Mouse (Mus musculus) intestine, embryonic 14.5 days (tissue): ENCODE results near the gene Hist1h2ah. TPM values are rescaled to one million over a fixed set of nuclear protein-coding genes. Genes with fewer than 3 reads are reported as not detected.
"Not testable (repeated sequence)": the region's sequence is repeated elsewhere in the genome, so short reads cannot be mapped to it uniquely, and the experiment has no call there.

Experiments used
- ATAC-seq: fragments of 200-750 bp; cut with Nextera tagmentation; replicated peaks from 2 replicates; pipeline ENCODE4 v1.8.0; 2017; ENCODE audit warnings: low read depth, moderate number of reproducible peaks, moderate TSS enrichment, moderate library complexity; ENCODE audit not compliant: low FRiP score, low TSS enrichment
- DNase-seq: peaks from one replicate; pipeline ENCODE4 v3.0.0-alpha.2; 2018; ENCODE audit warnings: low spot score
- H3K27ac ChIP-seq: fragments of 300-500 bp; sonication (generic); 2 replicates; pipeline ENCODE4 v1.5.1; 2014; ENCODE audit warnings: low read depth, mild to moderate bottlenecking, control low read depth
- H3K27me3 ChIP-seq: fragments of 300-500 bp; sonication (generic); replicated peaks from 2 replicates; pipeline ENCODE4 v1.6.1; 2014; ENCODE audit warnings: low read length, control low read depth; ENCODE audit not compliant: control insufficient read depth, insufficient read depth
- H3K36me3 ChIP-seq: fragments of 300-500 bp; sonication (generic); 2 replicates; pipeline ENCODE4 v1.6.1; 2014; ENCODE audit warnings: low read length, control low read depth; ENCODE audit not compliant: control insufficient read depth, insufficient read depth
- H3K4me1 ChIP-seq: fragments of 300-500 bp; sonication (generic); replicated peaks from 2 replicates; pipeline ENCODE4 v1.6.1; 2014; ENCODE audit warnings: low read length, control low read depth, mixed read lengths; ENCODE audit not compliant: control insufficient read depth, insufficient read depth
- H3K4me2 ChIP-seq: fragments of 300-500 bp; sonication (generic); 2 replicates; pipeline ENCODE4 v1.6.1; 2014; ENCODE audit warnings: low read length
- H3K4me3 ChIP-seq: fragments of 300-500 bp; sonication (generic); 2 replicates; pipeline ENCODE4 v1.5.1; 2014; ENCODE audit warnings: low read depth, low read length, control low read depth, mixed read lengths
- H3K9ac ChIP-seq: fragments of 300-500 bp; sonication (generic); 2 replicates; pipeline ENCODE4 v1.6.1; 2014; ENCODE audit warnings: mild to moderate bottlenecking, low read length
- H3K9me3 ChIP-seq: fragments of 300-500 bp; sonication (generic); 2 replicates; pipeline ENCODE4 v1.6.1; 2016; ENCODE audit warnings: low read length, control low read depth; ENCODE audit not compliant: control insufficient read depth
- WGBS: fragments of 180-500 bp; shearing (Covaris S2); extraction: QIAGEN DNeasy Blood & Tissue Kit; methylation state at CpG from one replicate; pipeline ENCODE4 v1.1.7; 2014; 5-methylcytosine and 5-hydroxymethylcytosine counted together
- polyA plus RNA-seq: library from polyadenylated mRNA; unstranded; fragments of >200 nt; fragmentation: Nextera tagmentation; extraction: Ambion mirVana; gene quantifications from 2 replicates; pipeline ENCODE4 v1.2.1, GENCODE M21; 2014

The Hist1h2ah gene
- 11.8 and 19.7 TPM in 2 replicates for polyA plus RNA-seq

GRCm38 (mm10) chr13:22035267-22036148, at the start of gene Hist1h2ah, which contains the start of gene Hist1h2bk:
Gene Hist1h2ah (minus strand): TSS chr13:22035568.
Gene Hist1h2bk (plus strand): TSS chr13:22035870.
- ATAC-seq = peak; percentile 95
- Histone ChIP-seq H3K9ac (peak within 1 kb of the TSS; percentile 79), H3K27ac (peak within 1 kb of the TSS; percentile 90), H3K4me1 (peaks cover 19% of the 10 kb centered on the region), H3K4me2 (peak within 1 kb of the TSS; percentile 56), H3K4me3 (peak within 1 kb of the TSS; percentile 43)
- not testable (repeated sequence) for H3K9me3 ChIP-seq, H3K27me3 ChIP-seq, H3K36me3 ChIP-seq
- WGBS = under 1% methylated on average over 22 of the region's 69 CpGs
- DNase-seq = peak; percentile 91

DNA sequence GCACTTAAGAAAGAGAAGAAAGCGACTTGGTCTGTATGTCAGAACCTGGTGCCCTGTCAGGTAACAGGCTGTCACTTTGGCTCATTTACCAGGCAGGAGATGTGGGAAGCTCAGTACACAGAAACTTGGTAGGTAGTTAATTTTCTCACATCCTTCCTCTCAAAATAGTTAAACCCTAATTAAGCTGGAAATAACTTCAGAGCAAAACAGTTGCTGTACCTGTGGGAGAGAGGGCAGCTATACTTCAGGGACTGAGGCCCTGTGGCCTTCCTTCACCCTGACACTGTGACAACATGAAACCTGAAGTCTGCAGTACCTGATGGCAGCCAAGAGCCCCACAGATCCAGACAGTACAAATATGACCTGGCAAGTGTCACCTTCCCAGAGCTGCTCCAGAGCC, 48.8 kb upstream of the Hist1h2ah start, which contains the start of gene Vmn1r188:
Vmn1r188 (plus strand) TSS at position 301 of the 400 bp plus-strand sequence.
- H3K36me3 ChIP-seq, H3K9ac ChIP-seq, H3K9me3 ChIP-seq, ATAC-seq, DNase-seq, H3K4me3 ChIP-seq, H3K27ac ChIP-seq, H3K4me2 ChIP-seq, H3K27me3 ChIP-seq, H3K4me1 ChIP-seq: not testable (repeated sequence)
- 86% methylated on average over 1 of the region's 1 CpGs for WGBS

GRCm38 (mm10) chr13:22063468-22063867, 28.1 kb upstream of the Hist1h2ah start:
- 36% methylated on average over 1 of the region's 1 CpGs for WGBS
- DNase-seq = no peak
- ATAC-seq = no peak

DNA sequence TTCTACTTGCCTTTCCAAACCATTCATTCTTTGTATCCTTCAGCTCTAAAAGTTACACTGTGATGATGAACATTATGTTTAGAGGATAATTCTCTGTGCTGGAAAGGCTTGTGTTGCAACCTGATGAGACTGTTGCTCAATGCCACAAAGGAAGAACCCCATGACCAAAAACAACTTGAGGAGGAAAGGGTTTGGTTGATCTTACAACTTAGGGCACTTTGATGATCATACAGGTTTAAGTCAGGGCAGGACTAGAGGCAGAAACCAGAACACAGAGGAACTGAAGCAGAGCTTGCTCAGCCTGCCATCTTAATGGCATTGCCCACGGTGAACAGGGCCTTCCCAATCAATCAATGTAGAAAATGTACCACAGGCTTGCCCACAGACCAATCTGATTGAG, 26.1 kb upstream of the Hist1h2ah start:
- no peak for DNase-seq
- H3K27me3 ChIP-seq = no peaks in the 10 kb centered on the region
- H3K4me1 ChIP-seq = no peaks in the 10 kb centered on the region
- no peaks in the 10 kb centered on the region for H3K9me3 ChIP-seq
- no peak for ATAC-seq
- H3K4me3 ChIP-seq = no peak overlapping the region
- no peaks in the 10 kb centered on the region for H3K36me3 ChIP-seq
- H3K27ac ChIP-seq = no peak overlapping the region
- H3K9ac ChIP-seq = no peak overlapping the region
- H3K4me2 ChIP-seq = no peak overlapping the region
- 73% methylated on average over 1 of the region's 1 CpGs for whole genome bisulfite sequencing

More at GRCm38 (mm10) chr13:22063468-22063867, 28.1 kb upstream of the Hist1h2ah start:
- H3K4me2 ChIP-seq = no peak overlapping the region
- no peaks in the 10 kb centered on the region for H3K27me3 ChIP-seq
- no peaks in the 10 kb centered on the region for H3K36me3 ChIP-seq
- no peak overlapping the region for H3K4me3 ChIP-seq
- H3K9me3 ChIP-seq = no peaks in the 10 kb centered on the region
- H3K4me1 ChIP-seq = no peaks in the 10 kb centered on the region
- no peak overlapping the region for H3K27ac ChIP-seq
- no peak overlapping the region for H3K9ac ChIP-seq

DNA sequence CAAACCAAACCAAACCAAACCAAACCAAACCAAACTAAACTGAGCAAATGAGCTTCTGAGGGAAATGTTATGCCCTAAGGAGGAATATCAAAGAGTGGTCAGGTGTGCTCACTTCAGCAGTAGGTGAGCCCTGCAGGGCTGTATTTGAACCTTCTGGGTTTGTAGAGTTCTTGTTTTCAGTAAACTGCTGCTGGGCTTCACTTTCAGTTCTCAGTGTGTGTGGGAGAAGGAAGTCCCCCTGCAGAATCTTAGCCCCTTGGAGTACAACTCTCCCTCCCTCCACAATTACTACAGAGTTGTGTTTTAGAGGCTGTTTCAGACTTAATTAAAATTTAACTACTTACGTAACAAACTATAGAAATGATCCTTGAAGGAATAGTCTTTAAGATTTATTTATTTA, 18.4 kb upstream of the Hist1h2ah start:
- Histone ChIP-seq H3K4me1 (no peaks in the 10 kb centered on the region), H3K27ac (no peak overlapping the region), H3K36me3 (no peaks in the 10 kb centered on the region), H3K4me3 (no peak overlapping the region), H3K27me3 (no peaks in the 10 kb centered on the region), H3K9me3 (no peaks in the 10 kb centered on the region), H3K9ac (no peak overlapping the region), H3K4me2 (no peak overlapping the region)
- 90% methylated on average over 1 of the region's 1 CpGs for WGBS
- DNase-seq = no peak
- ATAC-seq = no peak

- no peaks in the 10 kb centered on the region for H3K27me3 ChIP-seq
- no peaks in the 10 kb centered on the region for H3K36me3 ChIP-seq
- H3K27ac ChIP-seq = peak overlapping the region; percentile 91
- 11% methylated on average over 5 of the region's 5 CpGs for WGBS
- H3K4me1 ChIP-seq = no peaks in the 10 kb centered on the region
- H3K4me2 ChIP-seq = peak overlapping the region; percentile 56
- no peak for DNase-seq
- H3K9me3 ChIP-seq = no peaks in the 10 kb centered on the region
- peak overlapping the region; percentile 58 for H3K9ac ChIP-seq
- ATAC-seq = no peak
- peak overlapping the region; percentile 56 for H3K4me3 ChIP-seq
Measured at GRCm38 (mm10) chr13:22051523-22051859, 16.1 kb upstream of the Hist1h2ah start.

GRCm38 (mm10) chr13:22050591-22051522, 15.5 kb upstream of the Hist1h2ah start:
- DNase-seq = peak; percentile 97
- Histone ChIP-seq H3K27me3 (no peaks in the 10 kb centered on the region), H3K27ac (peak overlapping the region; percentile 91), H3K36me3 (no peaks in the 10 kb centered on the region), H3K4me2 (peak overlapping the region; percentile 56), H3K9me3 (no peaks in the 10 kb centered on the region), H3K4me1 (no peaks in the 10 kb centered on the region), H3K9ac (peak overlapping the region; percentile 58), H3K4me3 (peak overlapping the region; percentile 56)
- peak; percentile 96 for ATAC-seq
- WGBS = under 1% methylated on average over 52 of the region's 52 CpGs

- Histone ChIP-seq H3K4me1 (no peaks in the 10 kb centered on the region), H3K4me3 (peak overlapping the region; percentile 56), H3K27me3 (no peaks in the 10 kb centered on the region), H3K9ac (peak overlapping the region; percentile 27; the same call in 1 of the 2 replicates), H3K36me3 (no peaks in the 10 kb centered on the region), H3K9me3 (no peaks in the 10 kb centered on the region), H3K4me2 (peak overlapping the region; percentile 56), H3K27ac (peak overlapping the region; percentile 91)
- ATAC-seq (peak; percentile 21; the same call in 1 of the 2 replicates), DNase-seq (peak; percentile 80)
- 3% methylated on average over 14 of the region's 14 CpGs for WGBS
Measured at GRCm38 (mm10) chr13:22049737-22050440, 14.5 kb upstream of the Hist1h2ah start.
